Mouse (Mus musculus) limb, embryonic 13.5 days (tissue): ENCODE results near the gene Mecom. TPM values are rescaled to one million over a fixed set of nuclear protein-coding genes. Genes with fewer than 3 reads are reported as not detected.
"Not testable (repeated sequence)": the region's sequence is repeated elsewhere in the genome, so short reads cannot be mapped to it uniquely, and the experiment has no call there.

Source experiments
- ATAC-seq: fragments of 200-750 bp; cut with Nextera tagmentation; 2 replicates; pipeline ENCODE4 v1.8.0; 2017; ENCODE audit warnings: low read depth, moderate number of reproducible peaks, moderate TSS enrichment; ENCODE audit not compliant: low FRiP score
- H3K27ac ChIP-seq: fragments of 300-500 bp; sonication (generic); 2 replicates; pipeline ENCODE4 v1.5.1; 2015; ENCODE audit warnings: inconsistent platforms, mild to moderate bottlenecking, moderate library complexity
- H3K27me3 ChIP-seq: fragments of 300-500 bp; sonication (generic); 2 replicates; pipeline ENCODE4 v1.6.1; 2015; ENCODE audit warnings: mild to moderate bottlenecking, inconsistent platforms
- H3K36me3 ChIP-seq: fragments of 300-500 bp; sonication (generic); 2 replicates; pipeline ENCODE4 v1.6.1; 2015; ENCODE audit warnings: inconsistent platforms, mild to moderate bottlenecking, moderate library complexity
- H3K4me1 ChIP-seq: fragments of 300-500 bp; sonication (generic); 2 replicates; pipeline ENCODE4 v1.6.1; 2015; ENCODE audit warnings: inconsistent platforms
- H3K4me2 ChIP-seq: fragments of 300-500 bp; sonication (generic); replicated peaks from 2 replicates; pipeline ENCODE4 v1.6.1; 2015; ENCODE audit warnings: inconsistent platforms, mild to moderate bottlenecking, moderate library complexity
- H3K4me3 ChIP-seq: fragments of 300-500 bp; sonication (generic); 2 replicates; pipeline ENCODE4 v1.5.1; 2015; ENCODE audit warnings: moderate library complexity, mild to moderate bottlenecking, inconsistent platforms
- H3K9ac ChIP-seq: fragments of 300-500 bp; sonication (generic); 2 replicates; pipeline ENCODE4 v1.6.1; 2015; ENCODE audit warnings: mild to moderate bottlenecking, inconsistent platforms
- H3K9me3 ChIP-seq: fragments of 300-500 bp; sonication (generic); 2 replicates; pipeline ENCODE4 v1.6.1; 2016; ENCODE audit warnings: inconsistent platforms
- WGBS: fragments of 180-500 bp; shearing (Covaris S2); methylation state at CpG from one replicate; pipeline ENCODE4 v1.1.7; 2015; 5-methylcytosine and 5-hydroxymethylcytosine counted together
- polyA plus RNA-seq: library from polyadenylated mRNA; unstranded; fragments of >200 nt; fragmentation: Nextera tagmentation; extraction: Ambion mirVana; gene quantifications from 2 replicates; pipeline ENCODE4 v1.2.1, GENCODE M21; 2015

Gene Mecom
- polyA plus RNA-seq, 1 experiment from 2014 or later: 90.7 TPM

GRCm38 (mm10) chr3:30546831-30547369 is 908 bp downstream of the Mecom start:
- H3K4me2 ChIP-seq: peak overlapping the region; percentile 43
- peak; percentile 67 for ATAC-seq
- H3K27ac ChIP-seq: no peak overlapping the region

GRCm38 (mm10) chr3:30546366-30546765 is 1.4 kb downstream of the Mecom start:
- no peaks in the 10 kb centered on the region for H3K9me3 ChIP-seq
- 45% methylated on average over 13 of the region's 13 CpGs for WGBS
- peaks cover 36% of the 10 kb centered on the region for H3K4me1 ChIP-seq
- H3K36me3 ChIP-seq: no peaks in the 10 kb centered on the region
- peak overlapping the region; percentile 43 for H3K4me2 ChIP-seq
- H3K9ac ChIP-seq: no peak overlapping the region
- 0 out of 2 replicates have a peak, but pooled peaks have one; percentile 4 for ATAC-seq
- no peaks in the 10 kb centered on the region for H3K27me3 ChIP-seq
- H3K27ac ChIP-seq: no peak overlapping the region
- 0 out of 2 replicates have a peak overlapping the region, but pooled peaks have one; percentile 5 for H3K4me3 ChIP-seq

More at GRCm38 (mm10) chr3:30546831-30547369, 908 bp downstream of the Mecom start:
- H3K27me3 ChIP-seq: no peaks in the 10 kb centered on the region
- 0 out of 2 replicates have a peak overlapping the region, but pooled peaks have one; percentile 5 for H3K4me3 ChIP-seq
- H3K9me3 ChIP-seq: no peaks in the 10 kb centered on the region
- H3K36me3 ChIP-seq: no peaks in the 10 kb centered on the region
- 50% methylated on average over 11 of the region's 11 CpGs for WGBS
- no peak overlapping the region for H3K9ac ChIP-seq
- H3K4me1 ChIP-seq: peaks cover 34% of the 10 kb centered on the region

GRCm38 (mm10) chr3:30545246-30545645 is 2.6 kb downstream of the Mecom start:
- no peak overlapping the region for H3K4me3 ChIP-seq
- no peaks in the 10 kb centered on the region for H3K27me3 ChIP-seq
- H3K4me2 ChIP-seq: no peak overlapping the region
- H3K9me3 ChIP-seq: no peaks in the 10 kb centered on the region
- no peak overlapping the region for H3K27ac ChIP-seq
- no peak overlapping the region for H3K9ac ChIP-seq
- 86% methylated on average over 5 of the region's 5 CpGs for WGBS
- peaks cover 36% of the 10 kb centered on the region for H3K4me1 ChIP-seq
- ATAC-seq: no peak
- H3K36me3 ChIP-seq: no peaks in the 10 kb centered on the region

GRCm38 (mm10) chr3:30544305-30544704 is 3.5 kb downstream of the Mecom start:
- no peak for ATAC-seq
- no peaks in the 10 kb centered on the region for H3K9me3 ChIP-seq
- H3K27me3 ChIP-seq: no peaks in the 10 kb centered on the region
- no peaks in the 10 kb centered on the region for H3K36me3 ChIP-seq
- H3K4me3 ChIP-seq: no peak overlapping the region
- no peak overlapping the region for H3K4me2 ChIP-seq
- H3K9ac ChIP-seq: no peak overlapping the region
- H3K4me1 ChIP-seq: peaks cover 31% of the 10 kb centered on the region
- no peak overlapping the region for H3K27ac ChIP-seq
- WGBS: 43% methylated on average over 5 of the region's 5 CpGs

- no peaks in the 10 kb centered on the region for H3K4me1 ChIP-seq
- no peaks in the 10 kb centered on the region for H3K9me3 ChIP-seq
- no peak overlapping the region for H3K27ac ChIP-seq
- H3K9ac ChIP-seq: no peak overlapping the region
- H3K36me3 ChIP-seq: no peaks in the 10 kb centered on the region
- WGBS: 89% methylated on average over 11 of the region's 11 CpGs
- H3K4me2 ChIP-seq: no peak overlapping the region
- no peak for ATAC-seq
- no peaks in the 10 kb centered on the region for H3K27me3 ChIP-seq
- no peak overlapping the region for H3K4me3 ChIP-seq
Observed at GRCm38 (mm10) chr3:30535821-30536220, 12.0 kb downstream of the Mecom start.

GRCm38 (mm10) chr3:30520751-30521150 is 27.1 kb downstream of the Mecom start:
- H3K36me3 ChIP-seq, H3K4me2 ChIP-seq, H3K27me3 ChIP-seq, H3K9me3 ChIP-seq, ATAC-seq, H3K4me3 ChIP-seq, H3K9ac ChIP-seq, H3K27ac ChIP-seq: not testable (repeated sequence)
- H3K4me1 ChIP-seq: peaks cover 24% of the 10 kb centered on the region
- 59% methylated on average over 3 of the region's 3 CpGs for whole genome bisulfite sequencing

GRCm38 (mm10) chr3:30519425-30519824 is 28.4 kb downstream of the Mecom start:
- H3K27me3 ChIP-seq: no peaks in the 10 kb centered on the region
- H3K9me3 ChIP-seq: no peaks in the 10 kb centered on the region
- no peak overlapping the region for H3K4me2 ChIP-seq
- peaks cover 24% of the 10 kb centered on the region for H3K4me1 ChIP-seq
- no peak overlapping the region for H3K9ac ChIP-seq
- H3K27ac ChIP-seq: no peak overlapping the region
- no peak for ATAC-seq
- 33% methylated on average over 1 of the region's 1 CpGs for WGBS
- H3K4me3 ChIP-seq: no peak overlapping the region
- no peaks in the 10 kb centered on the region for H3K36me3 ChIP-seq

GRCm38 (mm10) chr3:30515795-30516170 is 32.0 kb downstream of the Mecom start:
- H3K4me2 ChIP-seq: peak overlapping the region; percentile 70
- H3K9me3 ChIP-seq: no peaks in the 10 kb centered on the region
- no peak for ATAC-seq
- H3K9ac ChIP-seq: peak overlapping the region; percentile 96
- H3K27me3 ChIP-seq: peaks cover 4% of the 10 kb centered on the region; the same call in 1 of the 2 replicates
- WGBS: 14% methylated on average over 9 of the region's 9 CpGs
- peaks cover 45% of the 10 kb centered on the region for H3K4me1 ChIP-seq
- H3K36me3 ChIP-seq: no peaks in the 10 kb centered on the region
- H3K27ac ChIP-seq: peak overlapping the region; percentile 99
- peak overlapping the region; percentile 66 for H3K4me3 ChIP-seq

GRCm38 (mm10) chr3:30514901-30515794 is 32.7 kb downstream of the Mecom start:
- WGBS: under 1% methylated on average over 60 of the region's 62 CpGs
- Histone ChIP-seq H3K4me3 (peak overlapping the region; percentile 66), H3K36me3 (no peaks in the 10 kb centered on the region), H3K4me2 (peak overlapping the region; percentile 70), H3K9ac (peak overlapping the region; percentile 96), H3K27me3 (peaks cover 4% of the 10 kb centered on the region; the same call in 1 of the 2 replicates), H3K27ac (peak overlapping the region; percentile 99), H3K4me1 (peaks cover 51% of the 10 kb centered on the region), H3K9me3 (no peaks in the 10 kb centered on the region)
- peak; percentile 93 for ATAC-seq

GRCm38 (mm10) chr3:30514051-30514754 is 33.6 kb downstream of the Mecom start:
- peaks cover 4% of the 10 kb centered on the region; the same call in 1 of the 2 replicates for H3K27me3 ChIP-seq
- H3K27ac ChIP-seq: peak overlapping the region; percentile 99
- H3K9ac ChIP-seq: peak overlapping the region; percentile 96

GRCm38 (mm10) chr3:30513314-30513997 is 34.4 kb downstream of the Mecom start:
- Histone ChIP-seq H3K27ac (peak overlapping the region; percentile 99), H3K9ac (peak overlapping the region; percentile 96)
- 4% methylated on average over 16 of the region's 16 CpGs for WGBS

More at GRCm38 (mm10) chr3:30514051-30514754, 33.6 kb downstream of the Mecom start:
- H3K4me2 ChIP-seq: peak overlapping the region; percentile 70
- no peak for ATAC-seq
- H3K36me3 ChIP-seq: no peaks in the 10 kb centered on the region
- peak overlapping the region; percentile 66 for H3K4me3 ChIP-seq
- no peaks in the 10 kb centered on the region for H3K9me3 ChIP-seq
- under 1% methylated on average over 52 of the region's 52 CpGs for WGBS
- H3K4me1 ChIP-seq: peaks cover 54% of the 10 kb centered on the region

More at GRCm38 (mm10) chr3:30513314-30513997, 34.4 kb downstream of the Mecom start:
- Histone ChIP-seq H3K27me3 (peaks cover 4% of the 10 kb centered on the region; the same call in 1 of the 2 replicates), H3K4me1 (peaks cover 54% of the 10 kb centered on the region), H3K4me3 (peak overlapping the region; percentile 66), H3K36me3 (no peaks in the 10 kb centered on the region), H3K4me2 (peak overlapping the region; percentile 70), H3K9me3 (no peaks in the 10 kb centered on the region)
- ATAC-seq: no peak
